Mouse (Mus musculus): ENCODE measurements around the gene Ablim1. TPM values are rescaled to one million over a fixed set of nuclear protein-coding genes. Genes with fewer than 3 reads are reported as not detected.

The Ablim1 gene
- polyA plus RNA-seq, 1 experiment from 2014 or later, result 63.2 TPM

DNA sequence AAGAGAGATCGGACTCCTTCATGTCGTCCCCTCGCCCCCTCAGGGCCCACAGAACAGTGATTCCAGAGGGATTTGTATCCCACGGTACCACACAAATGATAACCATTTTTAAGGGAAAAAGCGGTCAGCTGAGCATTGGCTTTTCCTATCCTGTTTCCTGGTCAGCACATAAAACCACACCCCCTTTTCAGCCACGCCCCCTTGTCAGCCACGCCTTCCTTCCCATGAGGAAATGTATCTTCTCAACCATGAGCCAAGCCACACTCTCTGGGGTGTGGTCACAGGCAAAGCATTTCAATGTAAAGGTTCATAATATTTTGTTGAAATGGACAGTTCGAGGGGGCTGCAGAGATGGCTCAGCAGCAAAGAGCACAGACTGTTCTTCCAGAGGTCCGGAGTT, 163.2 kb downstream of the Ablim1 start:
- Histone ChIP-seq H3K36me3 (no peaks in the 10 kb centered on the region), H3K4me1 (replicated peaks) (peaks cover 25% of the 10 kb centered on the region), H3K9me3 (no peaks in the 10 kb centered on the region), H3K9ac (no peak overlapping the region), H3K27me3 (no peaks in the 10 kb centered on the region), H3K4me2 (no peak overlapping the region), H3K4me3 (no peak overlapping the region), H3K27ac (replicated peaks) (no peak overlapping the region)
- 88% methylated on average over 9 of the region's 9 CpGs for WGBS
- no peak for ATAC-seq (ENCODE audit: low FRiP score, low read depth)

DNA sequence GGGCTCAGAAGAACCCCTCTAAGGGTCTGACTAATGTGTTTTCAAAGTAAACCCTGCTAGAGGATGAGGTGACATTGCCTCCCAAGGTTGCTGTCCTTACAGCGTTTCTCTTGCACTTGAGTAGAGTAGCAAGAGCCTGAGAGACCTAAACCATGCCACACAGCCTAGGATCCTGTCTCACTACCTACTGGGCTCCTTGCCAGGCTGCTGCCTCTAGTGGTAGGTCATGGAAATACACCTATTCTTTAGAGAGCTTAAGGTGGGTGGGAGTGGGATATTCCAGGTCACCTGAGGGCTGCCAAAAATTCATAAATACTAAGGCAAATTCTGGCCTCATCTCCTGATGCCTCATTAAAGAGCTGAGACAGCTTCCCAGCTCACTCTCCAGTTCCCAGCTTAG, 164.4 kb downstream of the Ablim1 start:
- no peak for ATAC-seq (ENCODE audit: low FRiP score, low read depth)
- Histone ChIP-seq H3K4me1 (replicated peaks) (peaks cover 25% of the 10 kb centered on the region), H3K4me3 (no peak overlapping the region), H3K9me3 (no peaks in the 10 kb centered on the region), H3K27ac (replicated peaks) (no peak overlapping the region), H3K9ac (no peak overlapping the region), H3K36me3 (no peaks in the 10 kb centered on the region), H3K4me2 (no peak overlapping the region), H3K27me3 (no peaks in the 10 kb centered on the region)
- WGBS, result 39% methylated on average over 1 of the region's 1 CpGs

DNA sequence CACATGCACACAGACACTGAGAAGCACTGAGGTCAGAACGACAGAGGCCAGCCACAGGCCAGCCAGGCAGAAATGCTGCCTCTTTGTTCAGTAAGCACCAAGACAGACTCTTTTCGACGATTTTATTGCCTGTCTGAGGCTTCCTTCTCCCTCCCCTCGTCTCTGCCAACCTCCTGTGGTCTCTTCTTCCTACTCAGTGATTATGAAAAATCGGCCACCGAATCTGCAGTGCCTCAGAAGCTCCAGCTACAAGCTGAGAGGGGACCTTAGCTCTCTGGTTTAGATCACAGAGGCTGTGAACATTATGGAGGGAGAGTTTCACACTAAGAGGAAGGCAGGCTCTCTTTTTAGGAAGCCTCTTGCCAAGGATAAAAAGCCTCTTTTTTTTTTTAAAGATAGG, 167.0 kb downstream of the Ablim1 start:
- Histone ChIP-seq H3K4me2 (no peak overlapping the region), H3K4me1 (replicated peaks) (peaks cover 22% of the 10 kb centered on the region), H3K27me3 (no peaks in the 10 kb centered on the region), H3K27ac (replicated peaks) (0 out of 2 replicates have a peak overlapping the region, but pooled peaks have one; percentile 12), H3K36me3 (no peaks in the 10 kb centered on the region), H3K9ac (no peak overlapping the region), H3K9me3 (no peaks in the 10 kb centered on the region), H3K4me3 (no peak overlapping the region)
- no peak for ATAC-seq (ENCODE audit: low FRiP score, low read depth)
- WGBS, result 17% methylated on average over 6 of the region's 6 CpGs

DNA sequence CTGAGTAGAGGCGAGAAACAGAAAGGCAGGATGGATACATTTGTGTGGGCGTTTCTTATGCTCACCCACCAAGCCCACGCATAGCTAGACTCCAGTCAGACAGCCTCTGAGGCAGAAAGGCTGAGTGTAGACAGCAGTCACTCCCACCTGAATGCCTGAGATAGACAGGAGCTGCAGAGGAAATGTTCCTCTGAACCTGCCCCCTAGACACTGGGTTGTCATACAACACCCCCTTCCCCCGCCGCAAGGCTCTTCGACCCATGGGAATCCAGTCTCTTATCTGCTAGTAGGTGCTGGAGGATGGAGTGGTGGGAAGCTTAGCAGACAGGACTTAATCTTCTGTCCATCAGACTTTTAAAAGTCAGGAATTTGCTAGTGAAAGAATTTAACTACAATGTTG, 167.8 kb downstream of the Ablim1 start:
- Histone ChIP-seq H3K4me3 (no peak overlapping the region), H3K4me2 (no peak overlapping the region), H3K27ac (replicated peaks) (no peak overlapping the region), H3K9ac (no peak overlapping the region), H3K27me3 (no peaks in the 10 kb centered on the region), H3K36me3 (no peaks in the 10 kb centered on the region), H3K4me1 (replicated peaks) (peaks cover 14% of the 10 kb centered on the region), H3K9me3 (no peaks in the 10 kb centered on the region)
- no peak for ATAC-seq (ENCODE audit: low FRiP score, low read depth)
- WGBS, result 82% methylated on average over 6 of the region's 6 CpGs

DNA sequence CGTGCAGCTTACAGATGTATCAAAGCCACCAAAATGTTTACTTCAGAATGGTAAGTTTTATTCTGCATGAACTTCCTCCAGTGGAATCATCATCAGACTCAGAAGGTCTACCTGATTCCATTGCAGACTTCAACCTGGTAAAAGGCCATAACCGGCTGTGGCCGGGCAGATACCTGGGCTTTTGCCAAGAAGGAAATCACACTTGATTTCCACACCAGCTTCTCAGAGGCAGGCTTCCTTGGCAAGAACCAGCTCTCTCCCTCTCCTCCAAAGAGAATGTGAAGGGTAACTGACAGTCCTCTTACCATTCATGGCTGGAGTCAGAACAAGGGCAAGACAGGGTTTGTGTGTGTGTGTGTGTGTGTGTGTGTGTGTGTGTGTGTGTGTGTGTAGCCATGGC, 171.1 kb downstream of the Ablim1 start:
- WGBS, result 91% methylated on average over 3 of the region's 3 CpGs
- no peak for ATAC-seq (ENCODE audit: low FRiP score, low read depth)
- Histone ChIP-seq H3K9ac (no peak overlapping the region), H3K4me2 (no peak overlapping the region), H3K4me1 (replicated peaks) (peaks cover 14% of the 10 kb centered on the region; the same call in 1 of the 2 replicates), H3K9me3 (no peaks in the 10 kb centered on the region), H3K27ac (replicated peaks) (no peak overlapping the region), H3K4me3 (no peak overlapping the region), H3K27me3 (no peaks in the 10 kb centered on the region), H3K36me3 (no peaks in the 10 kb centered on the region)

DNA sequence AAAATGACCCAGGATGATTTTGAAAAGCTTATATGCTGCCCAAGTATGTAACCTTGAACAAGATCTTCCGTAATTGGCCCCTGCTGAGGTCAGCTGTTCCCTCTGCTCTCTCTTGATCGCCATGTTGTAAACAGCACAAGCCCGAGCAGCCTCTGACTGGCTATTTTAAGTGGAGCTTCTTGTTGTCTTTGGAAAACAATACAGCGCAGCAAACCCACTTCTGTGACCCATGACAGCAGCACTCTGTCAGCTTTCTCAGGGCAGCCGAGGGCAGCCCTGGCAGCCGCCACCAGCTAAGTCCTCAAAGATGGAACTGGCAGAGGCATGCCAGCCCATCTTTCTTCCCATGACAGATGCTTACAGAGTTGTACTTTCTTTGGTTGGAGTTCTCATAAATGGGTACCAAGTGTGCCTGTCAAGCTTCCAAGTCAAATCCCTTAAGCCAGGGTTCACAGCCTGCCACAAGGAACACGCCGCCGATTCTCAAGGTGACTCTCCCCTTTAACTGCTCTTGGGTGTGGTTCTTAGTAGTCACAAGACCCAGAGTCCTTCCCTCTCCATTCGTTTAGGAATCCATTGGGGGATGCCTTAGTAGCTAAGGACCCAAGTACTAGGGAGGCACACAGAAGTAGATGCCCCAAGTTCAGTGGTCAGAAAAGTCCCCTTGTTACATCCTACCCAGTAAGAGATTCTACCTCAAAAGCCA, 172.8 kb downstream of the Ablim1 start:
- WGBS, result 71% methylated on average over 10 of the region's 10 CpGs
- H3K9me3 ChIP-seq, result no peaks in the 10 kb centered on the region
- H3K36me3 ChIP-seq, result no peaks in the 10 kb centered on the region
- H3K4me1 ChIP-seq (replicated peaks), result 0 out of 2 replicates have a peak, but pooled peaks cover 2% of the 10 kb centered on the region
- no peak overlapping the region for H3K4me2 ChIP-seq
- H3K9ac ChIP-seq, result no peak overlapping the region
- ATAC-seq (ENCODE audit: low FRiP score, low read depth), result no peak
- H3K4me3 ChIP-seq, result no peak overlapping the region
- no peaks in the 10 kb centered on the region for H3K27me3 ChIP-seq
- H3K27ac ChIP-seq (replicated peaks), result no peak overlapping the region

DNA sequence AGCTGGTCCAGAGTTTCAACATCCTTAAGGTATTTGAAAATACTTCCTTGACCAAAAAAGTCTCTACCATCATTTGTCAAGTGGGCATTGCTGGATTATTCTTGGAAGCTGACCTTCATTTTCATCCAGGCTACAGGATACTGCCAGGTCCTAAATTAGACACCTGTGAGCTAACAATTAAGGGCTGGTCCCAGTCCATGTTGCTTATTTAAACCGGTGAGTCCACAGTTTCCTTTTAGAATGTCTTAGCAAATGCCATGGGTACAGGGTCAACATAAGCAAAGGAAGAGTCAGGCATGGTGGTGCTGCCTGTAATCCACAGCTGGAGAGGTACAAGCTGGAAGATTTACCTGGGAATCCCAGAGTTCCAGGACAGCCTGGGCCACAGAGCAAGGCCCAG, 173.8 kb downstream of the Ablim1 start:
- no peaks in the 10 kb centered on the region for H3K9me3 ChIP-seq
- H3K36me3 ChIP-seq, result no peaks in the 10 kb centered on the region
- no peak overlapping the region for H3K4me3 ChIP-seq
- WGBS, result 75% methylated on average over 1 of the region's 1 CpGs
- no peak overlapping the region for H3K9ac ChIP-seq
- H3K27me3 ChIP-seq, result no peaks in the 10 kb centered on the region
- no peak overlapping the region for H3K27ac ChIP-seq (replicated peaks)
- H3K4me2 ChIP-seq, result no peak overlapping the region
- no peak for ATAC-seq (ENCODE audit: low FRiP score, low read depth)
- H3K4me1 ChIP-seq (replicated peaks), result 0 out of 2 replicates have a peak, but pooled peaks cover 2% of the 10 kb centered on the region

DNA sequence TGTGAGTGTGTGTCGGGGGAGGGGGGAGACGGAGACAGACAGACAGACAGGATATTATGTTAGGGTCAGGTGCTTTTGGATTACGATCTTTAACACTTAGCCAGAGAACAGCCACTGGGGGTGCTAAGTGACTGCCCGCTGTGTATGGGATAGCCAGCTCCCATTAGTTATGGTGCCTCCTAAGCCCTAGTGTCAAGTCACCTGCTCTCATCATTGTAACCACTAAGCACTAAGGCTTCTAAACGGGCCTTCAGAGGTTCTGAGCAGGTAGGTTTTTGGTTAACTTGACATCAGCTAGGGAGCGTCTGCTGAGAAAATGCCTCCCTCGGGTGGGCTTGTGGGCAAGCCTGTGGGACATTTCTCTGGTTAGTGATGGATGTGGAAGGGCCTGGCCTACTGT, 174.6 kb downstream of the Ablim1 start:
- Histone ChIP-seq H3K9me3 (no peaks in the 10 kb centered on the region), H3K36me3 (no peaks in the 10 kb centered on the region), H3K4me3 (no peak overlapping the region), H3K4me1 (replicated peaks) (peaks cover 6% of the 10 kb centered on the region), H3K27me3 (no peaks in the 10 kb centered on the region), H3K9ac (no peak overlapping the region), H3K4me2 (no peak overlapping the region), H3K27ac (replicated peaks) (no peak overlapping the region)
- 81% methylated on average over 7 of the region's 7 CpGs for WGBS
- ATAC-seq (ENCODE audit: low FRiP score, low read depth), result no peak

DNA sequence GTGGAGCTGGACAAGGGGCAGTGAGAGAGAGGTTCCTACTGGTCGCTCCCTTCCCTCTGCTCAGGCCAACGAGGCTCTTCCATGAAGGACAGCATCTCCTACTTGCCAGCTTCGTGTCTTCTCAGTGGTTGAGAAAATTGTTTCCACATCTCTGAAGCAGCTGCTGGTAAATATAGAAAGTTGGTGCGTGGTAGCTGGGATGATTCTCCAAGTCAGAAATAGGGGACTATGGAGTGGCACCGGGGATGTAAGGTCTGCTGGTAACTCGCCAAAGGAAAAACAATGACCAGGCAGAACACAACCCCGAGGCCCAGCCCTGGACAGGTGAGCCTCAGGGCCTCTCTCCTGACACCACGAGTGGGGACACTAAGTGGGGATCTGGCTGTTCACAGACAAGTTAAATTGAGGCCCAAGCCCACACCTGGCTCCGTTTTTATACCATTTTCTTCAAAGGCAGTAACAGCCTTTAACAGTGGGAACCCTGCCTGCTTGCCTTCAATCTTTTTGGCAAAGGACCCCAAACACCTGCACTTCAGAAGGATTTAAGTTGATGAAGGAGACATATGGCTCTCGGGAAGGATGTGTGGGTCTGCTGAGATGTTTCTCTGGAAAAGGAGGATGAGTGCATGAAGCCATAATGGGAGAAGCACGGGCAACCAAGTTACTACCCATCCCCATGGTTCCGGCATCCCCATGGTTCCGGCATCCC, 175.7 kb downstream of the Ablim1 start:
- ATAC-seq (ENCODE audit: low FRiP score, low read depth), result no peak
- H3K27me3 ChIP-seq, result no peaks in the 10 kb centered on the region
- H3K36me3 ChIP-seq, result no peaks in the 10 kb centered on the region
- H3K4me3 ChIP-seq, result no peak overlapping the region
- H3K4me2 ChIP-seq, result no peak overlapping the region
- peaks cover 16% of the 10 kb centered on the region for H3K4me1 ChIP-seq (replicated peaks)
- no peaks in the 10 kb centered on the region for H3K9me3 ChIP-seq
- WGBS, result 77% methylated on average over 13 of the region's 13 CpGs
- H3K9ac ChIP-seq, result no peak overlapping the region
- no peak overlapping the region for H3K27ac ChIP-seq (replicated peaks)

DNA sequence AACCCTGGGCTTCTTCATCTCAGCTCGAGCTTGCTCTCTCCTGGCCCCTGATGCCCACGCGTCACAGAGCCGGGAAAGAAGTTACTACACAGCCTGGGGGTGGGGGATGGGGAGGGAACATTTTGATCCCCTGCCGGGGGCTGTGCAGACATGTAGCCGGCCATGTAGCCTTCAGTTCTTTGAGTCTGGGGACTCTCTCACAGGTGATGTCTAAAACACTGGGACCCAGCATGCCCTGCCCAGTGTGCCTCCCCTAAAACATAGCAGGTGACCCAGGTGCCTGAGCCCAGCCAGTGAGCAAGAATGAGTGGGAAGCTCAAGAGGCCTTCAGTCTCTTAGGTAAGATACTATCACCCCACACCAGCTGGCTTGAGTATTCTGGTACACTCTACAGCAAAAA, 176.2 kb downstream of the Ablim1 start:
- Histone ChIP-seq H3K9ac (no peak overlapping the region), H3K27me3 (no peaks in the 10 kb centered on the region), H3K27ac (replicated peaks) (no peak overlapping the region), H3K4me1 (replicated peaks) (peaks cover 18% of the 10 kb centered on the region), H3K4me2 (no peak overlapping the region), H3K36me3 (no peaks in the 10 kb centered on the region), H3K4me3 (no peak overlapping the region), H3K9me3 (no peaks in the 10 kb centered on the region)
- 69% methylated on average over 6 of the region's 6 CpGs for WGBS
- no peak; the same call in 1 of the 2 replicates for ATAC-seq (ENCODE audit: low FRiP score, low read depth)

DNA sequence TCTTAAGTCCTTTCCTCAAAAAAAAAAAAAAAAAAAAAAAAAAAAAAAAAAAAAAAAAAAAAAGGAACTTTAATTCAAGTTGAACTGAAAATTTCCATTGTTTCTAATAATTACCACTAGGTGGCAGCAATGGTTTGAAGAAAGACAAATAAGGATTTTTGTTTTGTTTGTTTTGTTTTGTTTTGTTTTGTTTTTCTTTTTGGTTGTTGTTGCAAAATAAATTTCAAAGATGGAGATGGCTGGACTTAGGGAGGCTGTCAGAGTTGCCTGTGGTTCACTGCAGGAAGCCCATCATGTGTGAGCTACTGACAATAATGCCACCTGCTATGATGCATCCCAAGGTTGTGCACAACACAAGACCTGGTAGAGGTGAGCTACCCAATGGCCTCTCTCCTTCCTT, 176.7 kb downstream of the Ablim1 start:
- H3K9me3 ChIP-seq, result no peaks in the 10 kb centered on the region
- H3K36me3 ChIP-seq, result no peaks in the 10 kb centered on the region
- H3K9ac ChIP-seq, result no peak overlapping the region
- H3K4me2 ChIP-seq, result no peak overlapping the region
- H3K4me1 ChIP-seq (replicated peaks), result peaks cover 18% of the 10 kb centered on the region
- no peak overlapping the region for H3K4me3 ChIP-seq
- H3K27ac ChIP-seq (replicated peaks), result no peak overlapping the region
- ATAC-seq (ENCODE audit: low FRiP score, low read depth), result 0 out of 2 replicates have a peak, but pooled peaks have one; percentile 13
- H3K27me3 ChIP-seq, result no peaks in the 10 kb centered on the region

DNA sequence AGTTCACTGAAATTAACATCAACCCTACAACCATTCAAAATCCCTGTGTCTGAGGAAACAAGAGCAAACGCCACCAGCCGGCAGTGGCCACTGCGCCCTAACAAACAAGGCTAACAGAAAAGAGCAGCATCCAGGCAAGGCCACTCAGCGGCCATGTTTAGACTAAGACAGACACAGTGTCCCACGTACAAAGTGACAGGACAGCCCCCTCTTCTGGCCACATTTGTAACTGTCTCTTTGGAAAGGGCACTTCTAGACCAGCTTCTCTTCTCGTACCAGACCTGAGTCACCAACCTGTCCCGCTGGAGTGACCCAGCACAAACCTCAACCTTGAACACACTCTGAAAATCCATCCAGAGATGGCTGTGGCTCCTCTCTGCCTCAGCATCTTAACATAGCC, 178.5 kb downstream of the Ablim1 start:
- Histone ChIP-seq H3K27ac (replicated peaks) (no peak overlapping the region), H3K4me1 (replicated peaks) (peaks cover 18% of the 10 kb centered on the region), H3K9ac (no peak overlapping the region), H3K4me2 (no peak overlapping the region), H3K36me3 (no peaks in the 10 kb centered on the region), H3K4me3 (no peak overlapping the region), H3K9me3 (no peaks in the 10 kb centered on the region), H3K27me3 (no peaks in the 10 kb centered on the region)
- 45% methylated on average over 7 of the region's 7 CpGs for WGBS
- no peak for ATAC-seq (ENCODE audit: low FRiP score, low read depth)

All from hindbrain, embryonic 15.5 days (tissue).